Mouse (Mus musculus): ENCODE measurements around the gene Piezo1.

GRCm38 (mm10) chr8:122546066-122546755, 4.9 kb downstream of the Piezo1 start:
- no peak for TF ChIP-seq CTCF (IDR thresholded peaks at IDR 0.05; ENCODE audit: borderline replicate concordance, insufficient read depth, low read length)
- no peak for TF ChIP-seq POLR2A (IDR thresholded peaks at IDR 0.05; ENCODE audit: low read depth, low read length)
